Mouse (Mus musculus) activated CD4-positive, CD25-positive, alpha-beta regulatory T cell, adult 4 months (primary cell): ENCODE data around the gene Gpr84. TPM values are rescaled to one million over a fixed set of nuclear protein-coding genes. Genes with fewer than 3 reads are reported as not detected.

Experiments used
- ATAC-seq: one replicate; pipeline ENCODE4 v1.8.0; 2017
- polyA plus RNA-seq, 2 experiments: library from polyadenylated mRNA; unstranded; fragments of 100-300 nt; shearing (Covaris generic); gene quantifications; one replicate each; pipeline ENCODE4 v1.2.1; 2017

The Gpr84 gene
- polyA plus RNA-seq: not detected

GRCm38 (mm10) chr15:103310365-103310910 lies at the start of gene Gpr84:
Gene Gpr84, minus strand, starts transcription at chr15:103310612.
- ATAC-seq: no peak

- ATAC-seq: no peak
These were observed 49.6 kb upstream of the Gpr84 start for GRCm38 (mm10) chr15:103359869-103360602.

GRCm38 (mm10) chr15:103359122-103359510 lies 48.7 kb upstream of the Gpr84 start:
- no peak for ATAC-seq

GRCm38 (mm10) chr15:103358278-103359121 lies 48.1 kb upstream of the Gpr84 start:
- ATAC-seq: no peak

- ATAC-seq: no peak
These were observed 47.4 kb upstream of the Gpr84 start for GRCm38 (mm10) chr15:103357817-103358216.

GRCm38 (mm10) chr15:103356130-103356529 lies 45.7 kb upstream of the Gpr84 start:
- no peak for ATAC-seq

- ATAC-seq: no peak
These were observed 45.0 kb upstream of the Gpr84 start for GRCm38 (mm10) chr15:103355420-103355819.

- no peak for ATAC-seq
These were observed 44.3 kb upstream of the Gpr84 start for GRCm38 (mm10) chr15:103354690-103355089.

- no peak for ATAC-seq
These were observed 43.3 kb upstream of the Gpr84 start for GRCm38 (mm10) chr15:103353511-103354256.

- ATAC-seq: peak; percentile 68
These were observed 42.4 kb upstream of the Gpr84 start for GRCm38 (mm10) chr15:103352856-103353255.

- no peak for ATAC-seq
These were observed 36.9 kb upstream of the Gpr84 start for GRCm38 (mm10) chr15:103347275-103347684.

- no peak for ATAC-seq
These were observed 35.4 kb upstream of the Gpr84 start for GRCm38 (mm10) chr15:103345789-103346188.

GRCm38 (mm10) chr15:103343556-103343955 lies 33.1 kb upstream of the Gpr84 start:
- ATAC-seq: no peak

- no peak for ATAC-seq
These were observed 32.6 kb upstream of the Gpr84 start for GRCm38 (mm10) chr15:103343008-103343407.

GRCm38 (mm10) chr15:103342415-103342814 lies 32.0 kb upstream of the Gpr84 start:
- peak; percentile 45 for ATAC-seq

GRCm38 (mm10) chr15:103341547-103341946 lies 31.1 kb upstream of the Gpr84 start:
- ATAC-seq: no peak

GRCm38 (mm10) chr15:103340786-103341185 lies 30.4 kb upstream of the Gpr84 start:
- no peak for ATAC-seq

- ATAC-seq: peak; percentile 62
These were observed 29.5 kb upstream of the Gpr84 start, which contains the start of gene Zfp385a for GRCm38 (mm10) chr15:103339961-103340337. Gene Zfp385a, minus strand, starts transcription at chr15:103340093.

GRCm38 (mm10) chr15:103339166-103339960 lies 29.0 kb upstream of the Gpr84 start:
- no peak for ATAC-seq

- no peak for ATAC-seq
These were observed 28.4 kb upstream of the Gpr84 start for GRCm38 (mm10) chr15:103338829-103339165.

- ATAC-seq: no peak
These were observed 26.7 kb upstream of the Gpr84 start for GRCm38 (mm10) chr15:103336996-103337667.
